Mouse (Mus musculus) kidney, postnatal 0 days (tissue): Measurements from ENCODE around the gene Chil1. TPM values are rescaled to one million over a fixed set of nuclear protein-coding genes. Genes with fewer than 3 reads are reported as not detected.

Source experiments
- ATAC-seq: fragments of 200-750 bp; cut with Nextera tagmentation; replicated peaks from 2 replicates; pipeline ENCODE4 v1.8.0; 2017; ENCODE audit warnings: low read depth, moderate number of reproducible peaks, moderate TSS enrichment, moderate library complexity; ENCODE audit not compliant: low FRiP score
- DNase-seq: peaks from one replicate; pipeline ENCODE4 v3.0.0-alpha.2; 2016; ENCODE audit warnings: low spot score
- H3K27ac ChIP-seq: fragments of 300-500 bp; sonication (generic); 2 replicates; pipeline ENCODE4 v1.5.1; 2014; ENCODE audit warnings: mild to moderate bottlenecking
- H3K27me3 ChIP-seq: fragments of 300-500 bp; sonication (generic); 2 replicates; pipeline ENCODE4 v1.6.1; 2014; ENCODE audit warnings: low read length, mixed read lengths; ENCODE audit not compliant: insufficient read depth
- H3K36me3 ChIP-seq: fragments of 300-500 bp; sonication (generic); 2 replicates; pipeline ENCODE4 v1.6.1; 2014; ENCODE audit warnings: low read length, mixed read lengths; ENCODE audit not compliant: insufficient read depth
- H3K4me1 ChIP-seq: fragments of 300-500 bp; sonication (generic); replicated peaks from 2 replicates; pipeline ENCODE4 v1.6.1; 2014; ENCODE audit warnings: antibody characterized with exemption, low read length, mixed read lengths; ENCODE audit not compliant: insufficient read depth
- H3K4me2 ChIP-seq: fragments of 300-500 bp; sonication (generic); 2 replicates; pipeline ENCODE4 v1.6.1; 2014; ENCODE audit warnings: mild to moderate bottlenecking, low read length, moderate library complexity, mixed read lengths
- H3K4me3 ChIP-seq: fragments of 300-500 bp; sonication (generic); replicated peaks from 2 replicates; pipeline ENCODE4 v1.5.1; 2014; ENCODE audit warnings: low read depth, low read length
- H3K9ac ChIP-seq: fragments of 300-500 bp; sonication (generic); 2 replicates; pipeline ENCODE4 v1.6.1; 2014; ENCODE audit warnings: low read depth, low read length
- H3K9me3 ChIP-seq: fragments of 300-500 bp; sonication (generic); replicated peaks from 2 replicates; pipeline ENCODE4 v1.6.1; 2016; ENCODE audit warnings: low read length, inconsistent platforms, mixed read lengths
- CTCF ChIP-seq: IDR thresholded peaks from 2 replicates; pipeline ENCODE4 v1.5.1; 2016; ENCODE audit warnings: antibody characterized with exemption, low read depth, mild to moderate bottlenecking, moderate library complexity
- WGBS: fragments of 180-500 bp; shearing (Covaris S2); extraction: QIAGEN DNeasy Blood & Tissue Kit; methylation state at CpG from one replicate; pipeline ENCODE4 v1.1.7; 2014; 5-methylcytosine and 5-hydroxymethylcytosine counted together
- polyA plus RNA-seq: library from polyadenylated mRNA; unstranded; fragments of >200 nt; fragmentation: Nextera tagmentation; extraction: Ambion mirVana; gene quantifications from 2 replicates; pipeline ENCODE4 v1.2.1, GENCODE M21; 2015

Gene Chil1
- polyA plus RNA-seq, 1 experiment from 2014 or later: 2.4 TPM

DNA sequence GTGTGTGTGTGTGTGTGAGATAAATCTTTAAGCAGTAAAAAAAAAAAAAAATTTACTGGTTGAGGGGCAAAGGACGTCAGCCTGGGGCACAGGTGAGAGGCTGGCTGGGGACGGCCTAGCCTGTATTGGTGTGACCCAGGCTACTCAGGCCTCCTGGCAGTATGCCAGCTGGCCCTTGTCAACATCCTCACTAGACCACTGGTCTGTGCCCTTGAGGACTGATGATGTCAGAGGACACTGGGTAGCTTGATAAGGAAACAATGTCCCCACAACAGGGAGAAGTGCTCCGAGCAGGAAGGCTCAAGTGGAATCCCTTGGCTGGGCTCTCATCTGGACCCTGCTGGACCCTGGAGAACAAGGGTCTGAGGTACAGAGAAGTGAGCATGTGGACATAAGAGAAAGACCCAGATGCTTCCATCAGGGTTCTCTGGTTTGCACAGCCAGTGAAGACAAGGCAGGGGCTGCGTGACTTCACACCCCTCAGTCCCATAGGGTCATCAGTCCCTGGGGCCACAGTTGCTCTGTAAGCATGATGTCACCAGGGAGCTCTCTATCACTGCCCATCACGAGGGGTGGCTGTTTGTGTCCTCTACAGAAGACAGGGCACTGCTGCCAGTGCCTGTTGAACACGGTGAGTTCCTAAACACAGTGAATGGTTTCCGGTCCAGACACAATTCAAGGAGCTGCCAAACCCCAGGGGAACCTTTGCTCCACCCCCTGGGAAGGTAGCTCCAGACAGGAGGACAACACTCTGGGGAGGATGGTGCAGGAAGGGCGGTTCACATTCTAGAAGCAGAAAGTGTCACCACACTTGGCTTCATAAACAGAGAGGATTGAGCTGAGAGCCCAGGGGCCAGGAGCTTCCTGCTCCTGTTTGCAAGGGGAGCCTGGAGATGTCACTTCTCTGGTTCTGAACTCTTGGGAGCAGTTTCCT is 40.4 kb downstream of the Chil1 start:
- no peaks in the 10 kb centered on the region for H3K27me3 ChIP-seq
- no peaks in the 10 kb centered on the region for H3K4me1 ChIP-seq
- H3K9ac ChIP-seq: no peak overlapping the region
- WGBS: 37% methylated on average over 8 of the region's 8 CpGs
- H3K9me3 ChIP-seq: no peaks in the 10 kb centered on the region
- no peak for TF ChIP-seq CTCF
- no peak overlapping the region for H3K4me2 ChIP-seq
- H3K4me3 ChIP-seq: no peak overlapping the region
- peak; percentile 69; the same call in 1 of the 2 replicates for ATAC-seq
- H3K36me3 ChIP-seq: no peaks in the 10 kb centered on the region
- H3K27ac ChIP-seq: no peak overlapping the region
- DNase-seq: no peak

DNA sequence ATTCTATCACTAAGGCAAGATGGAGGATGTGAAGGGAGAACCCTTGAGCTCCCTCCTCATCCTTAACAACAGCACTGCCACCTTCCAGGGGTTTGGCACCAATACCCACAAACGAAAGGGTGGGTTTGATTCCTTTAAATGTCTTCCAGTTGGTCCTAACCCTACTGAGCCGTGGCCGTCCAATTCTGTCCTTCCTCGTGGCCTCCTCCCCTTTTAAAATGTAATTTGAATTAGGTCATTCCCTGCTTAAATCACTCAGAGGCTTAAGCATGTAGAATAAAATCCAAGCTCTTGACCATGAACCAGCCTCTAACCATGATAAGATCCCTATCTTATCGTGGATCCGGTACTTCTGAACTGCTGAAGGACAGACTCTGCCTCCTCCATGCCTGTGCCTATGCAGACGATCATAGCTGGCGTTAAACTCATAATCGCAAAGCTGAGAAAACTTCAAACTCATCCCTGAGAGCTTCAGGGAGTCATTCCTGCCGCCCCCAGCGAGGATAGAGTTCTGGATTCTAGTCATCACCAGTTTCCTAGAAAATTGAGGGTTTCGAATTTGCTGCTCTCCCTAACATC is 42.8 kb downstream of the Chil1 start:
- Histone ChIP-seq H3K27ac (no peak overlapping the region), H3K4me1 (no peaks in the 10 kb centered on the region; the same call in 1 of the 2 replicates), H3K9me3 (no peaks in the 10 kb centered on the region), H3K27me3 (no peaks in the 10 kb centered on the region), H3K4me3 (no peak overlapping the region), H3K9ac (no peak overlapping the region), H3K36me3 (no peaks in the 10 kb centered on the region), H3K4me2 (no peak overlapping the region)
- WGBS: 74% methylated on average over 12 of the region's 12 CpGs
- ATAC-seq (no peak), DNase-seq (no peak)
- no peak for TF ChIP-seq CTCF

DNA sequence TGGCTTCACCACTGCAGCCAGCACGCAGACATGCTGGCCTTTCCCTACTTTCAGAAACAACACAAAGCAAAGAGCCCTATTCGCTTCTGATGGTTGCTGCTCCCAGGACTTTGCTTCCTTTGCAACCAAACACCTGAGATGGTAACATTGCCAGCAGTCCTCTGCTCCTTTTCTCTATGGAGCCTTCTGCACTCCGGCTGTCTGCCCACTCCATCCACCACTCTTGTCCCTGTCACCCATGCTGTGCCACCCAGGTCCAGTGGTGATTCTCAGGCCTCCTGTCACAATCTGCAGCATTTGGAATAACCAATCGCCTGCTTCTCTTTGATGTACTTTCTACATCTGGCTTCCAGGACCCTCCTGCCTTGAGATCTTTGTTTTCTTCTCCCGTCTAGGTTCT is 43.4 kb downstream of the Chil1 start:
- H3K4me1 ChIP-seq: no peaks in the 10 kb centered on the region; the same call in 1 of the 2 replicates
- H3K4me2 ChIP-seq: no peak overlapping the region
- no peak for TF ChIP-seq CTCF
- no peaks in the 10 kb centered on the region for H3K9me3 ChIP-seq
- DNase-seq (no peak), ATAC-seq (no peak)
- H3K27ac ChIP-seq: no peak overlapping the region
- no peaks in the 10 kb centered on the region for H3K36me3 ChIP-seq
- H3K4me3 ChIP-seq: no peak overlapping the region
- WGBS: 90% methylated on average over 5 of the region's 5 CpGs
- no peak overlapping the region for H3K9ac ChIP-seq
- H3K27me3 ChIP-seq: no peaks in the 10 kb centered on the region

DNA sequence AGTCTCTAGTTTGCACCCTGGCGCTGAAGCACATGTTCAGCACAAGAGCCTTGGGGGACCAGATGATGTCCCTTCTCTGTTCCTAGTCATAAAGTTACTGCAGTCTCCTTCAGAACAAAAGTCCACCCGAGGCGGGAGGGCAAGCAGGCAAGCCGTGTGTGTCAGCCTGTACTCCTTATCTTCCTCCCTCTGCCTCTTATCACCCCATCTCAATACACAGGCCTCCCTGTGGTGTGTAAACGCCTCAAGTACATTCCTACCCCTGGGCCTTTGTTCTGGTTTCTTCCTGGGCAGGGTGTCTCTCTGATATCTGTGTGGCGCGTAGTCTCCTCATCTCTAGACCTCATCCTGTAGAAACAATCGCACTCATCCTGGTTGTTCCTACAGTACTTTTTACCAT is 44.8 kb downstream of the Chil1 start:
- DNase-seq (no peak), ATAC-seq (no peak)
- WGBS: 78% methylated on average over 8 of the region's 8 CpGs

DNA sequence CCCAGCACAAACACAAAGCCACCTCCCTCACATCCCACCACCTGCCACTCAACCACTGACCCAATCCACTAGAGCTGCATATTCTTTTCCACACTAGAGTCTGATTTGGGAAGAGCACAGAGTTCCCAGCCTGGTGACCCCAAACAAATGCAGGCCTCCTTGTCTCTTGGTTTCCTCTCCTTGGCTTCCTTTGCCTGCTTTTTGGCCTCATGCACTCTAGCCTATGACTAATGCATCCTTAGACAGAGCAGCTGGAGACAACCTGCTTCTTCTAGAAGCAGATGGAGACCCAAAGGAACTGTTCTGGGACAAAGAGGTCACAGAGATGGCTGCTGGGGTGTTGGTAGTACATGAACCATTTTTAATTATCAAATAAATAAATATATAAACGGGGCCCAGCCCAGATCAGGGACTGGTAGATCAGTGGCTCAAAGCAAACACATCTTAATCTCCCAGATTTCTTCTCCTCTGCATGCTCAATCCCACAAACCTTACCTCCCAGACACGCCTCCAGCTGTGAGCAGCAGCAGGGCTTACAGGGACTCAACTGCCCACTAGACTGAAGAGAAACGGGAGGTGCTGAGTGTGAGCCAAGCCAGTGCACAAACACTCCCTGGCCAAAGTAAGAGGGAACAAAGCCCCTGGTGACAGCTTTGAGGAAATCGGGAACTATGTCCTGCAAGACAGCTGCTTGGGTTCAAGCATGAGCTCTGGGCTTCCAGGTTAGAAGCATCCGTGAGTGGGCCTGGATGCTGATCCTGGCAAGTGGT is 48.0 kb downstream of the Chil1 start:
- H3K9me3 ChIP-seq: no peaks in the 10 kb centered on the region
- peaks cover 8% of the 10 kb centered on the region for H3K4me1 ChIP-seq
- no peak overlapping the region for H3K4me2 ChIP-seq
- ATAC-seq (no peak), DNase-seq (no peak)
- H3K36me3 ChIP-seq: no peaks in the 10 kb centered on the region
- no peak overlapping the region for H3K9ac ChIP-seq
- 62% methylated on average over 5 of the region's 5 CpGs for WGBS
- TF ChIP-seq CTCF: no peak
- no peak overlapping the region for H3K27ac ChIP-seq
- 0 out of 2 replicates have a peak, but pooled peaks cover 3% of the 10 kb centered on the region for H3K27me3 ChIP-seq
- no peak overlapping the region for H3K4me3 ChIP-seq

More for the DNA sequence above, 44.8 kb downstream of the Chil1 start:
- no peaks in the 10 kb centered on the region; the same call in 1 of the 2 replicates for H3K4me1 ChIP-seq
- no peaks in the 10 kb centered on the region for H3K27me3 ChIP-seq
- no peak for TF ChIP-seq CTCF
- no peak overlapping the region for H3K4me2 ChIP-seq
- H3K36me3 ChIP-seq: no peaks in the 10 kb centered on the region
- H3K4me3 ChIP-seq: no peak overlapping the region
- H3K27ac ChIP-seq: no peak overlapping the region
- H3K9me3 ChIP-seq: no peaks in the 10 kb centered on the region
- no peak overlapping the region for H3K9ac ChIP-seq
